Mouse (Mus musculus) bone marrow macrophage, adult 2 months (primary cell): Measurements from ENCODE around the gene Nav2.

Experiments used
- CTCF ChIP-seq: IDR thresholded peaks from 2 replicates; pipeline ENCODE4 v1.5.1; 2012; ENCODE audit warnings: low read depth, mild to moderate bottlenecking, low read length, moderate library complexity
- POLR2A ChIP-seq: IDR thresholded peaks from 2 replicates; pipeline ENCODE4 v1.6.1; 2012; ENCODE audit warnings: mild to moderate bottlenecking, low read depth, low read length, borderline replicate concordance

DNA sequence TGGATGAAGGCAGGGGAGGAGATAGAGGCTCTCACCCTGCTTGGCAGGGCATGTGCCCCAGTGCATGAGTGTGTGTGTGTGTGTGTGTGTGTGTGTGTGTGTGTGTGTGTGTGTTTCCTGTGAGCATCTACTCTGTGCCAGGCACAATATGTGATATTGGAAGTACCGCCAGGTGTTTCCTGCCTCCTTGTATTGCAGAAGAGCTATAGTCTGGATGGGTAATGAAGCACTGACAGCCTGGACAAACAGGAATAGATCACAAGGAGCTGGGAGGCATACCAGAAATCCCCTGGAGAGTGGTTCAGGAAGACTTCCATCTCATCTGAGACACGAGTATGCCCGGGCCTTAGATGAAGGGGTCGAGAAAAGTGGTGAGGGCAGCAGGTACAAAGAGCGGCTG is 109.3 kb downstream of the Nav2 start:
- no peak for TF ChIP-seq CTCF
- no peak for TF ChIP-seq POLR2A
